Mouse (Mus musculus) E14TG2a.4 (cell line): ENCODE measurements around the gene Fat3.

Experiments used
- H3K27me3 ChIP-seq: 2 replicates; pipeline ENCODE4 v1.6.1; 2014; ENCODE audit warnings: low read length, control low read depth; ENCODE audit not compliant: insufficient read depth
- H3K36me3 ChIP-seq: 2 replicates; pipeline ENCODE4 v1.6.1; 2014; ENCODE audit warnings: low read length, control low read depth; ENCODE audit not compliant: insufficient read depth
- H3K4me1 ChIP-seq: replicated peaks from 2 replicates; pipeline ENCODE4 v1.6.1; 2014; ENCODE audit warnings: low read depth, low read length, control low read depth
- H3K4me3 ChIP-seq: replicated peaks from 2 replicates; pipeline ENCODE4 v1.5.1; 2014; ENCODE audit warnings: mild to moderate bottlenecking, low read length
- H3K9me3 ChIP-seq: 2 replicates; pipeline ENCODE4 v1.6.1; 2014; ENCODE audit warnings: low read length, control low read depth
- CTCF ChIP-seq: conservative IDR thresholded peaks from 2 replicates; pipeline ENCODE4 v1.5.1; 2014; ENCODE audit warnings: low read length
- NANOG ChIP-seq: IDR thresholded peaks from 2 replicates; pipeline ENCODE4 v1.6.1; 2014; ENCODE audit warnings: borderline replicate concordance, low read length, mixed read lengths
- POU5F1 ChIP-seq: IDR thresholded peaks from 2 replicates; pipeline ENCODE4 v1.6.1; 2014; ENCODE audit warnings: low read length, borderline replicate concordance

Gene Fat3

GRCm38 (mm10) chr9:16036346-16036745, 464.7 kb downstream of the Fat3 start:
- no peak overlapping the region for H3K4me3 ChIP-seq
- no peaks in the 10 kb centered on the region for H3K4me1 ChIP-seq
- no peaks in the 10 kb centered on the region for H3K27me3 ChIP-seq
- no peak for TF ChIP-seq CTCF
- TF ChIP-seq NANOG: no peak
- TF ChIP-seq POU5F1: no peak
- H3K36me3 ChIP-seq: no peaks in the 10 kb centered on the region
- H3K9me3 ChIP-seq: no peaks in the 10 kb centered on the region

- Histone ChIP-seq H3K9me3 (no peaks in the 10 kb centered on the region), H3K4me1 (no peaks in the 10 kb centered on the region), H3K27me3 (no peaks in the 10 kb centered on the region), H3K4me3 (no peak overlapping the region), H3K36me3 (no peaks in the 10 kb centered on the region)
- TF ChIP-seq CTCF: no peak
- no peak for TF ChIP-seq POU5F1
- TF ChIP-seq NANOG: no peak
Observed at GRCm38 (mm10) chr9:16029715-16030285, 471.3 kb downstream of the Fat3 start.

GRCm38 (mm10) chr9:16029066-16029465, 472.0 kb downstream of the Fat3 start:
- no peaks in the 10 kb centered on the region for H3K27me3 ChIP-seq
- no peaks in the 10 kb centered on the region for H3K4me1 ChIP-seq
- no peak overlapping the region for H3K4me3 ChIP-seq
- TF ChIP-seq NANOG: no peak
- no peak for TF ChIP-seq POU5F1
- no peak for TF ChIP-seq CTCF
- H3K9me3 ChIP-seq: no peaks in the 10 kb centered on the region
- H3K36me3 ChIP-seq: no peaks in the 10 kb centered on the region

GRCm38 (mm10) chr9:16028394-16028911, 472.6 kb downstream of the Fat3 start:
- no peak for TF ChIP-seq CTCF
- no peak for TF ChIP-seq NANOG
- TF ChIP-seq POU5F1: no peak
- no peaks in the 10 kb centered on the region for H3K27me3 ChIP-seq

GRCm38 (mm10) chr9:16026054-16026453, 475.0 kb downstream of the Fat3 start:
- Histone ChIP-seq H3K9me3 (no peaks in the 10 kb centered on the region), H3K4me1 (no peaks in the 10 kb centered on the region), H3K27me3 (no peaks in the 10 kb centered on the region), H3K36me3 (no peaks in the 10 kb centered on the region), H3K4me3 (no peak overlapping the region)
- TF ChIP-seq CTCF: no peak
- no peak for TF ChIP-seq POU5F1
- TF ChIP-seq NANOG: no peak

More at GRCm38 (mm10) chr9:16028394-16028911, 472.6 kb downstream of the Fat3 start:
- Histone ChIP-seq H3K4me3 (no peak overlapping the region), H3K36me3 (no peaks in the 10 kb centered on the region), H3K9me3 (no peaks in the 10 kb centered on the region), H3K4me1 (no peaks in the 10 kb centered on the region)

- Histone ChIP-seq H3K4me3 (no peak overlapping the region), H3K9me3 (no peaks in the 10 kb centered on the region), H3K36me3 (no peaks in the 10 kb centered on the region), H3K4me1 (no peaks in the 10 kb centered on the region), H3K27me3 (no peaks in the 10 kb centered on the region)
- TF ChIP-seq NANOG: no peak
- no peak for TF ChIP-seq CTCF
- no peak for TF ChIP-seq POU5F1
Observed at GRCm38 (mm10) chr9:16024706-16025105, 476.4 kb downstream of the Fat3 start.

GRCm38 (mm10) chr9:16014115-16014514, 487.0 kb downstream of the Fat3 start:
- H3K27me3 ChIP-seq: no peaks in the 10 kb centered on the region
- no peaks in the 10 kb centered on the region; the same call in 1 of the 2 replicates for H3K9me3 ChIP-seq
- no peaks in the 10 kb centered on the region for H3K36me3 ChIP-seq
- TF ChIP-seq NANOG (peak; percentile 94), POU5F1 (no peak), CTCF (no peak)
- H3K4me1 ChIP-seq: 0 out of 2 replicates have a peak, but pooled peaks cover 12% of the 10 kb centered on the region
- H3K4me3 ChIP-seq: no peak overlapping the region

GRCm38 (mm10) chr9:16011382-16011781, 489.7 kb downstream of the Fat3 start:
- no peak for TF ChIP-seq POU5F1
- TF ChIP-seq CTCF: no peak
- TF ChIP-seq NANOG: no peak
- no peaks in the 10 kb centered on the region for H3K27me3 ChIP-seq
- H3K4me3 ChIP-seq: no peak overlapping the region
- no peaks in the 10 kb centered on the region for H3K36me3 ChIP-seq
- H3K9me3 ChIP-seq: no peaks in the 10 kb centered on the region; the same call in 1 of the 2 replicates
- 0 out of 2 replicates have a peak, but pooled peaks cover 12% of the 10 kb centered on the region for H3K4me1 ChIP-seq

- Histone ChIP-seq H3K4me3 (no peak overlapping the region), H3K36me3 (no peaks in the 10 kb centered on the region), H3K4me1 (no peaks in the 10 kb centered on the region), H3K9me3 (no peaks in the 10 kb centered on the region; the same call in 1 of the 2 replicates), H3K27me3 (no peaks in the 10 kb centered on the region)
- no peak for TF ChIP-seq NANOG
Observed at GRCm38 (mm10) chr9:16007516-16007915, 493.6 kb downstream of the Fat3 start.
